Mouse (Mus musculus) embryonic facial prominence, embryonic 14.5 days (tissue): ENCODE data around the gene Samhd1. TPM values are rescaled to one million over a fixed set of nuclear protein-coding genes. Genes with fewer than 3 reads are reported as not detected.

Source experiments
- ATAC-seq: fragments of 200-750 bp; cut with Nextera tagmentation; 2 replicates; pipeline ENCODE4 v1.8.0; 2017; ENCODE audit warnings: low read depth, moderate number of reproducible peaks, moderate TSS enrichment
- DNase-seq: peaks from one replicate; pipeline ENCODE4 v3.0.0-alpha.2; 2015; ENCODE audit warnings: low spot score
- H3K27ac ChIP-seq: fragments of 300-500 bp; sonication (generic); replicated peaks from 2 replicates; pipeline ENCODE4 v1.5.1; 2014; ENCODE audit warnings: low read depth, mild to moderate bottlenecking, low read length, moderate library complexity
- H3K27me3 ChIP-seq: fragments of 300-500 bp; sonication (generic); replicated peaks from 2 replicates; pipeline ENCODE4 v1.6.1; 2014; ENCODE audit warnings: low read length; ENCODE audit not compliant: control insufficient read depth, insufficient read depth
- H3K36me3 ChIP-seq: fragments of 300-500 bp; sonication (generic); 2 replicates; pipeline ENCODE4 v1.6.1; 2014; ENCODE audit warnings: low read length, mixed read lengths; ENCODE audit not compliant: control insufficient read depth, insufficient read depth
- H3K4me1 ChIP-seq: fragments of 300-500 bp; sonication (generic); 2 replicates; pipeline ENCODE4 v1.6.1; 2014; ENCODE audit warnings: antibody characterized with exemption, low read length; ENCODE audit not compliant: control insufficient read depth, insufficient read depth
- H3K4me2 ChIP-seq: fragments of 300-500 bp; sonication (generic); 2 replicates; pipeline ENCODE4 v1.6.1; 2014; ENCODE audit warnings: low read depth, mild to moderate bottlenecking, low read length, moderate library complexity, mixed read lengths
- H3K4me3 ChIP-seq: fragments of 300-500 bp; sonication (generic); 2 replicates; pipeline ENCODE4 v1.5.1; 2014; ENCODE audit warnings: low read depth, mild to moderate bottlenecking, low read length
- H3K9ac ChIP-seq: fragments of 300-500 bp; sonication (generic); 2 replicates; pipeline ENCODE4 v1.6.1; 2014; ENCODE audit warnings: low read depth, mild to moderate bottlenecking, low read length, moderate library complexity, mixed read lengths
- H3K9me3 ChIP-seq: fragments of 300-500 bp; sonication (generic); 2 replicates; pipeline ENCODE4 v1.6.1; 2016; ENCODE audit warnings: low read length; ENCODE audit not compliant: control insufficient read depth
- WGBS: fragments of 180-500 bp; shearing (Covaris S2); extraction: QIAGEN DNeasy Blood & Tissue Kit; methylation state at CpG from one replicate; pipeline ENCODE4 v1.1.7; 2014; 5-methylcytosine and 5-hydroxymethylcytosine counted together
- polyA plus RNA-seq: library from polyadenylated mRNA; unstranded; fragments of >200 nt; fragmentation: Nextera tagmentation; extraction: Ambion mirVana; gene quantifications from 2 replicates; pipeline ENCODE4 v1.2.1, GENCODE M21; 2014

The Samhd1 gene
- polyA plus RNA-seq, 1 experiment from 2014 or later = 24.0 TPM

- DNase-seq (no peak), ATAC-seq (no peak)
- Histone ChIP-seq H3K9ac (no peak overlapping the region), H3K4me1 (peaks cover 14% of the 10 kb centered on the region), H3K4me3 (no peak overlapping the region), H3K27ac (no peak overlapping the region), H3K9me3 (no peaks in the 10 kb centered on the region), H3K4me2 (no peak overlapping the region), H3K36me3 (peaks cover 80% of the 10 kb centered on the region), H3K27me3 (no peaks in the 10 kb centered on the region)
- WGBS = 76% methylated on average over 6 of the region's 8 CpGs
Measured at GRCm38 (mm10) chr2:157052448-157052847, 82.6 kb downstream of the Samhd1 start.

DNA sequence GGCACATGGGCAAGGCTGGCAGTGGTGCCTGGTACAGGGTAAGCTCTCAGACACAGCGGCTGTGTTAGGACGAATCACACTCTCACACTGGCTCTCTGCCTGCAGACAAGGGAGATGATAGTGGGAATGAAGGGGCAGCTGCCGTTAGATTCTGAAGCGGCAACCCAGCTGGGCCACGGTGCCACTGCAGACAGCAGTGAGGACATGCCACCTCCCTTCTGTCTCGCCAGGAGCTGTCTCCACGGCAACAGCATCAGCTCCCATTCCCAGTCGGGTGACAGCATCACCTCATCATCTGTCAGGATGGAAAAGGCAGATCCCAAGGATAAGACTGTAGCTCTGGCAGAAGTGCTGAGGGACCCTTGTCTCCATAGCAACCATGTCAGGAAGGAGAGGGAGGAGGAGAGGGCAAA is 85.2 kb downstream of the Samhd1 start:
- Histone ChIP-seq H3K4me2 (no peak overlapping the region), H3K27me3 (no peaks in the 10 kb centered on the region), H3K36me3 (peaks cover 86% of the 10 kb centered on the region), H3K9ac (no peak overlapping the region), H3K9me3 (no peaks in the 10 kb centered on the region), H3K27ac (no peak overlapping the region; the same call in 1 of the 2 replicates), H3K4me1 (peaks cover 5% of the 10 kb centered on the region; the same call in 1 of the 2 replicates), H3K4me3 (no peak overlapping the region)
- DNase-seq = no peak
- WGBS = 78% methylated on average over 8 of the region's 8 CpGs
- peak; percentile 50; the same call in 1 of the 2 replicates for ATAC-seq

DNA sequence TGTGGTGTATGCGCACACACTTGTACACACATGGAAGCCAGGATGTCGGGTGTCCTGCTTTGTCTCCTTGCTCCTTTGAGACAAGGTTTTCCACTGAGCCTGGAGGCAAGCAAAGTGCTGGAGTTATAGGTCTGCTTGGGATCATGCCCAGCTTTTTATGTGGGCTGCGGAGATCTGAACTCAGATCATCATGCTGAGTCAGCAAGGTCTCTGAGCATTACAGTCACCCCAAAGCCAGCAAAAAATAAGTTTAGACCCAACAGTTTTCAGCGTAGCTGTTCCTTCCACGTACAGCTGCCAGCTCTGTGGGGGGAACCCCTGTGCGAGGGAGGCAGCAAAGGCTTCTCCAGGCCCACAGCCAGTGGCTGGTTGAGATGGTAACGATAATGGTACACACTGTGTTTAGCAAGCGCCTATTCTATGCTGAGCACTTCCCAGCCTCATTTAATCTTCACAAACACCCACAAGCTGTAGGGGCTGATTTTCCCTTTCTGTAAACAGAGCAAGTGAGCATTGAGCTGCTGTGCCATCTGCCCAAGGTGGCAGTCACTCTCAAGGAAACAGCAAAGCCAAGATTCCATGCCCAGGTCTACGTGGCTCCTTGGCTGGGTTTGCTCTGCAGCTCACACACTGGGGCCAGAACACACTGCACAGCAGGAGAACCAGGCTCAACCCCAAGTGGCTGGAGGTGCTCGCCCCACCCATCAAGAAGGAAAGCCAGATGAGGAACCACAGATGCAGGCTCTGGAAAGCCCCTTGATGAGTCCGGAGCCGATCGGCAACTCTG is 86.5 kb downstream of the Samhd1 start:
- 88% methylated on average over 13 of the region's 13 CpGs for WGBS
- Histone ChIP-seq H3K4me2 (no peak overlapping the region), H3K4me3 (no peak overlapping the region), H3K27me3 (no peaks in the 10 kb centered on the region), H3K36me3 (peaks cover 85% of the 10 kb centered on the region), H3K4me1 (no peaks in the 10 kb centered on the region), H3K9ac (no peak overlapping the region), H3K27ac (peak overlapping the region; percentile 49), H3K9me3 (no peaks in the 10 kb centered on the region)
- ATAC-seq (0 out of 2 replicates have a peak, but pooled peaks have one; percentile 27), DNase-seq (no peak)

Other genes starting within 250 kb of the Samhd1 start
- gene Sla2, start 248.1 kb downstream of the Samhd1 start, polyA plus RNA-seq = 0.29 and 0.45 TPM in 2 replicates
- 43.3 and 49.6 TPM in 2 replicates for gene Ndrg3, start 143.2 kb downstream of the Samhd1 start, polyA plus RNA-seq
- 25.8 and 32.7 TPM in 2 replicates for gene Dsn1, start 128.1 kb downstream of the Samhd1 start, polyA plus RNA-seq
- gene Soga1, start 56.0 kb downstream of the Samhd1 start, polyA plus RNA-seq = 5.2 and 6.3 TPM in 2 replicates
- gene Tldc2, start 48.2 kb downstream of the Samhd1 start, polyA plus RNA-seq = not detected in 2 replicates
- gene Rbl1, start 69.3 kb upstream of the Samhd1 start, polyA plus RNA-seq = 16.1 and 17.7 TPM in 2 replicates
- gene Rpn2, start 143.8 kb upstream of the Samhd1 start, polyA plus RNA-seq = 310 and 342 TPM in 2 replicates
- 0.12 and 0.29 TPM in 2 replicates for gene Mroh8, start 144.3 kb upstream of the Samhd1 start, polyA plus RNA-seq
- gene Ghrh, start 212.2 kb upstream of the Samhd1 start, polyA plus RNA-seq = 0.51 TPM in 1 of 2 replicates, not detected in the other
- gene Manbal, start 232.3 kb upstream of the Samhd1 start, polyA plus RNA-seq = 39.7 and 43.3 TPM in 2 replicates